In the genomic region with DNA sequence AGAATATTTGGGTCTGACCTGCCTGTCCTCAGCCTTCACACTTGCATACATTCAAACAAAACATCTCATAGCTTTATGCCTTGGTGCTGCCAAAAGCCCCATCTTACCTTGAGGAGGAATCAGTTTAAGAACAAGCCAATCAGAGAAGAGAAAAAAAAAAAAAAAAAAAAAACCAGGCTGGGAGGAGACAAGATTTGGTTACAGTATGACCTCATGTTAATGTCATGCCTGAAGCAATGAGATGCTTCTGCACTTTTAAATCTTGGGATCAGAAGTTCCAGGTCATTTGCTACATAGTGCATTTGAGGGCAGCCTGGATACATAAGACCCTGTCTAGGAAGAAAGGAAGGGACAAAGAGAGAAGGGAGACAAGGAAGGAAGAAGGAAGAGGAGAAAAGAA, we compare ENCODE assay signal across 25 mouse cellular contexts. TPM values are rescaled to one million over a fixed set of nuclear protein-coding genes. Genes with fewer than 3 reads are reported as not detected.
DNase-seq lines count a peak whose midpoint lies in the region; ATAC-seq and TF ChIP-seq lines count a peak whose summit lies in the region.
"Had no signal": no experiment of that assay in that cellular context is flagged by ENCODE, and none has a peak within 500 bp of the region (broad histone marks: within the 10 kb centered on the region; RNA-seq: fewer than 3 reads in every experiment).

No protein-coding gene starts in this region.

- no peaks in the 10 kb centered on the region for H3K9me3 ChIP-seq in heart, postnatal 0 days (replicated peaks; ENCODE audit: control insufficient read depth, low read length)
- no peaks in the 10 kb centered on the region for H3K9me3 ChIP-seq in CH12.LX (replicated peaks; ENCODE audit: low read length)
- H3K9me3 ChIP-seq in ES-E14 (ENCODE audit: control insufficient read depth, insufficient read depth, low read depth, low read length): no peaks in the 10 kb centered on the region
- H3K9me3 ChIP-seq: embryonic facial prominence, embryonic 13.5 days; embryonic facial prominence, embryonic 15.5 days; forebrain, embryonic 10.5 days; forebrain, embryonic 12.5 days had no signal

- H3K79me2 ChIP-seq in CH12.LX (replicated peaks; ENCODE audit: control insufficient read depth, extremely low read depth, insufficient read depth, poor library complexity, severe bottlenecking): no peaks in the 10 kb centered on the region

- 0 out of 2 replicates have a peak overlapping the region, but pooled peaks have one; percentile 97 for H3K27ac ChIP-seq in heart, postnatal 0 days (ENCODE audit: low read depth)
- H3K27ac ChIP-seq in CH12.LX (ENCODE audit: insufficient read depth, low read depth) (no peak overlapping the region), ES-E14 (ENCODE audit: insufficient read depth, low read depth, low read length, poor library complexity, severe bottlenecking) (no peak overlapping the region)
- H3K27ac ChIP-seq: embryonic facial prominence, embryonic 13.5 days; embryonic facial prominence, embryonic 15.5 days; forebrain, embryonic 10.5 days; forebrain, embryonic 12.5 days had no signal

- H3K4me3 ChIP-seq in heart, postnatal 0 days (ENCODE audit: low read depth, low read length): no peak overlapping the region
- H3K4me3 ChIP-seq in CH12.LX (replicated peaks in 1 of 3; ENCODE audit: low read depth in 2 of 3, low read length in 2 of 3, poor library complexity in 1 of 3) (no peak overlapping the region), ES-E14 (ENCODE audit: insufficient read depth in 1 of 2, low read depth in 1 of 2, low read length in 2 of 2, poor library complexity in 1 of 2, severe bottlenecking in 1 of 2) (no peak overlapping the region)
- H3K4me3 ChIP-seq: embryonic facial prominence, embryonic 13.5 days; embryonic facial prominence, embryonic 15.5 days; erythroblast, embryonic 14.5 days; forebrain, embryonic 10.5 days; forebrain, embryonic 12.5 days had no signal

- no peaks in the 10 kb centered on the region for H3K36me3 ChIP-seq in heart, postnatal 0 days (replicated peaks; ENCODE audit: control insufficient read depth, insufficient read depth, low read length)
- no peaks in the 10 kb centered on the region for H3K36me3 ChIP-seq in CH12.LX (replicated peaks in 1 of 2; ENCODE audit: control insufficient read depth in 1 of 2, insufficient read depth in 1 of 2, low read length in 1 of 2)
- H3K36me3 ChIP-seq in ES-E14 (ENCODE audit: control insufficient read depth, insufficient read depth, low read length, poor library complexity, severe bottlenecking): no peaks in the 10 kb centered on the region
- H3K36me3 ChIP-seq: embryonic facial prominence, embryonic 13.5 days; embryonic facial prominence, embryonic 15.5 days; forebrain, embryonic 10.5 days; forebrain, embryonic 12.5 days had no signal

- H3K4me2 ChIP-seq in heart, postnatal 0 days (ENCODE audit: low read depth, low read length): no peak overlapping the region
- no peak overlapping the region for H3K4me2 ChIP-seq in CH12.LX (ENCODE audit: insufficient read depth, low read depth, poor library complexity, severe bottlenecking)
- H3K4me2 ChIP-seq: embryonic facial prominence, embryonic 13.5 days; embryonic facial prominence, embryonic 15.5 days; forebrain, embryonic 12.5 days had no signal

- H3K27me3 ChIP-seq in heart, postnatal 0 days (ENCODE audit: control insufficient read depth, insufficient read depth, low read length): no peaks in the 10 kb centered on the region
- H3K27me3 ChIP-seq in CH12.LX (replicated peaks): no peaks in the 10 kb centered on the region

- TF ChIP-seq CTCF in heart, postnatal 0 days (IDR thresholded peaks at IDR 0.05; ENCODE audit: low read depth): no peak
- TF ChIP-seq CTCF in CH12.LX (conservative IDR thresholded peaks at IDR 0.05 in 1 of 2, IDR thresholded peaks at IDR 0.05 in 1 of 2; ENCODE audit: low read depth in 2 of 2, low read length in 2 of 2): no peak

- ATAC-seq in heart, postnatal 0 days (ENCODE audit: insufficient read depth, low read depth): no peak
- ATAC-seq: forebrain, embryonic 14.5 days; forebrain, embryonic 16.5 days had no signal

- H3K4me1 ChIP-seq in heart, postnatal 0 days (ENCODE audit: control insufficient read depth, insufficient read depth): peaks cover 11% of the 10 kb centered on the region
- peaks cover 3 to 13% of the 10 kb centered on the region in 2 experiments; a peak in 3 of 4 replicates for H3K4me1 ChIP-seq in CH12.LX (ENCODE audit: control insufficient read depth in 1 of 2, insufficient read depth in 2 of 2)
- no peaks in the 10 kb centered on the region for H3K4me1 ChIP-seq in ES-E14 (ENCODE audit: control insufficient read depth in 2 of 2, insufficient read depth in 2 of 2, low read length in 2 of 2, poor library complexity in 1 of 2)
- H3K4me1 ChIP-seq: embryonic facial prominence, embryonic 13.5 days; embryonic facial prominence, embryonic 15.5 days; forebrain, embryonic 10.5 days; forebrain, embryonic 12.5 days had no signal

- no peak for TF ChIP-seq RAD21 in CH12.LX (IDR thresholded peaks at IDR 0.05; ENCODE audit: low read depth, low read length)

- DNase-seq in heart, postnatal 0 days (ENCODE audit: low spot score): peak; percentile 36
- DNase-seq in heart, adult 11 months: no peak
- DNase-seq in CH12.LX (ENCODE audit: extremely low read depth): no peak
- no peak for DNase-seq in ES-E14 (ENCODE audit: low read depth, low spot score)
- DNase-seq in neural tube, embryonic 10.5 days (ENCODE audit: extremely low spot score, low spot score): no peak
- no peak for DNase-seq in left cerebral cortex, postnatal 14 days (ENCODE audit: low spot score in 2 of 2)
- DNase-seq: adrenal gland, adult 2 months; adrenal gland, postnatal 10 days; adrenal gland, postnatal 25 days; cerebellum, adult 11 months; cerebellum, adult 18-20 months; cerebellum, adult 8-10 months; cerebellum, adult 9-11 months; cerebellum, postnatal 14 days; cerebellum, postnatal 36 days; embryo, embryonic 11 days had no signal

- dilution Hi-C loops in CH12.LX (cut with MboI; ENCODE audit: extremely low pct_ligation_motif_present, extremely low pct_unique_long_range_greater_than_20kb, low sequenced_read_pairs): no loop called here

- TF ChIP-seq POLR2A in CH12.LX (IDR thresholded peaks at IDR 0.05; ENCODE audit: low read depth, low read length): no peak

- no peak overlapping the region for H3K9ac ChIP-seq in heart, postnatal 0 days (replicated peaks; ENCODE audit: low read depth, low read length)
- H3K9ac ChIP-seq in CH12.LX (ENCODE audit: insufficient read depth, low read depth) (no peak overlapping the region), ES-E14 (ENCODE audit: insufficient read depth, low read depth, low read length, poor library complexity, severe bottlenecking) (no peak overlapping the region)
- H3K9ac ChIP-seq: embryonic facial prominence, embryonic 13.5 days; embryonic facial prominence, embryonic 15.5 days; forebrain, embryonic 12.5 days had no signal

- TF ChIP-seq EP300 in heart, postnatal 0 days (IDR thresholded peaks at IDR 0.05; ENCODE audit: low read depth): no peak
- TF ChIP-seq EP300 in CH12.LX (IDR thresholded peaks at IDR 0.05; ENCODE audit: low read length): no peak

- in situ Hi-C loops in CH12.LX (cut with MboI; ENCODE audit: low pct_ligation_motif_present, low pct_unique_long_range_greater_than_20kb, low sequenced_read_pairs): no loop called here
- in situ Hi-C loops in ES-E14 (cut with MboI; ENCODE audit: low sequenced_read_pairs in 2 of 2, unreplicated experiment in 2 of 2): no loop called here

- intact Hi-C loops in left cerebral cortex, postnatal 14 days (cut with DNase I): loop anchor here (10.0 kb wide), 1 partner anchor 253 kb away; a partner anchor contains a TSS

TF ChIP-seq in CH12.LX, 34 proteins besides CTCF, POLR2A, EP300 and RAD21:
- TF ChIP-seq MAX (IDR thresholded peaks at IDR 0.05; ENCODE audit: low read length) (no peak), ZNF384 (IDR thresholded peaks at IDR 0.05; ENCODE audit: low read depth, low read length) (peak; percentile 78)

TF ChIP-seq in ES-E14, 5 proteins besides CTCF, POLR2A, EP300 and RAD21:
- peak; percentile 75; the same call in 1 of the 2 replicates for TF ChIP-seq ZNF384 (IDR thresholded peaks at IDR 0.05; ENCODE audit: low read depth, low read length)
- TF ChIP-seq ZC3H11A (IDR thresholded peaks at IDR 0.05; ENCODE audit: borderline replicate concordance, low read depth, low read length): no peak

RNA-seq across cellular contexts. Expression of a gene that starts 6.0 kb away (rescaled TPM):
- total RNA-seq in heart, postnatal 0 days (2014; rRNA removed; ENCODE audit: low replicate concordance): 506 and 538 TPM in 2 replicates
- 60.0 and 69.7 TPM in 2 replicates for polyA plus RNA-seq in heart, postnatal 0 days (2015; fragmentation: Nextera tagmentation; extraction: Ambion mirVana)
- not detected in 2 replicates for total RNA-seq in CH12.LX (2012; rRNA removed)
- total RNA-seq in CH12.LX (2014; rRNA removed): not detected in 2 replicates
- not detected in 2 replicates for polyA plus RNA-seq in CH12.LX (2012; ENCODE audit: insufficient read length, low read depth)
- 0.54 TPM in 1 of 2 replicates, not detected in the other for total RNA-seq in ES-E14 (2012; rRNA removed)
- total RNA-seq in left cerebral cortex, postnatal 14 days (2021): 10 to 100 TPM; 23.1 to 32.6 TPM
- total RNA-seq: common myeloid progenitor, adult 5-6 weeks; MEL had no signal
- polyA plus RNA-seq: erythroblast, embryonic 14.5 days had no signal

Comparison
In these comparisons a context has a peak if more than half of its experiments do, and no peak if none do; other contexts are left out.
1. RNA of a gene that starts 6.0 kb away (total RNA-seq): 506 to 538 TPM in heart, postnatal 0 days and 23.1 to 32.6 TPM in left cerebral cortex, postnatal 14 days; 0.54 TPM in ES-E14 and not detected in CH12.LX; every median in the first group is over 10 times any median in the second.